ENCODE assay signal across 16 mouse cellular contexts in the genomic region with DNA sequence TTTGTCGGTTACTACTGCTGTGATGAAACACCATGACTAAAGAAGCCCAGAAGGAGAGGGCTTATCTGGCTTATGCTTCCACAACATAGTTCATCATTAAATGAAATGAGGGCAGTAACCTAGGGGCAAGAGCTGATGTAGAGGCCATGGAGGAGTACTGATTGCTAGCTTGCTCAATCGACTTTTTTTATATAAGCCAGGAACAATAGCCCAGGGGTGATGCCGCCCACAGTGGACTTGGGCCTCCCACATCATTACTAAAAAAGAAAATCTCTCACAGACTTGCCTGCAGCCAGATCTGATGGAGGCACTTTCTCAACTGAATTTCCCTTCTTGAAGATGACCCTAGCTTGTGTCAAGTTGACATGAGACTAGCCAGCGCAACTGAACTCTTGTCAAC. TPM values are rescaled to one million over a fixed set of nuclear protein-coding genes. Genes with fewer than 3 reads are reported as not detected.
"Had no signal": no experiment of that assay in that cellular context is flagged by ENCODE, and none has a peak within 500 bp of the region (broad histone marks: within the 10 kb centered on the region; RNA-seq: fewer than 3 reads in every experiment).

No protein-coding gene starts in this region.

- DNase-seq: right cerebral cortex, adult 18-20 months; right cerebral cortex, postnatal 25 days; right cerebral cortex, postnatal 4 days; spleen, adult 18-20 months; thymus, adult 18-20 months had no signal

- H3K9me3 ChIP-seq: neural tube, embryonic 13.5 days; neural tube, embryonic 15.5 days; stomach, embryonic 15.5 days had no signal

- H3K9ac ChIP-seq: neural tube, embryonic 13.5 days; neural tube, embryonic 15.5 days; stomach, embryonic 15.5 days had no signal

- H3K4me3 ChIP-seq: neural tube, embryonic 13.5 days; neural tube, embryonic 15.5 days; stomach, embryonic 15.5 days had no signal

- H3K27ac ChIP-seq: neural tube, embryonic 13.5 days; neural tube, embryonic 15.5 days; stomach, embryonic 15.5 days; stomach, postnatal 0 days had no signal

- H3K36me3 ChIP-seq: neural tube, embryonic 13.5 days; neural tube, embryonic 15.5 days; stomach, embryonic 15.5 days had no signal

- H3K4me1 ChIP-seq: neural tube, embryonic 13.5 days; neural tube, embryonic 15.5 days; stomach, embryonic 15.5 days had no signal

- H3K27me3 ChIP-seq: neural tube, embryonic 13.5 days; neural tube, embryonic 15.5 days; stomach, embryonic 15.5 days had no signal

- H3K4me2 ChIP-seq: neural tube, embryonic 13.5 days; neural tube, embryonic 15.5 days; stomach, embryonic 15.5 days had no signal

RNA-seq across cellular contexts. Expression of a gene that starts 14.6 kb away (rescaled TPM):
- polyA plus RNA-seq: small intestine, adult 2 months; spleen, adult 2 months; stomach, embryonic 14.5 days; stomach, embryonic 15.5 days; stomach, embryonic 16.5 days; stomach, postnatal 0 days; thymus, adult 2 months; thymus, postnatal 0 days; urinary bladder, adult 2 months had no signal
